Mouse (Mus musculus) neural tube, embryonic 10.5 days (tissue): Measurements from ENCODE around the gene Cfl1.

ENCODE experiments used
- DNase-seq: peaks from one replicate; pipeline ENCODE4 v3.0.0-alpha.2; 2017; ENCODE audit warnings: low spot score; ENCODE audit errors: extremely low spot score

Gene Cfl1

DNA sequence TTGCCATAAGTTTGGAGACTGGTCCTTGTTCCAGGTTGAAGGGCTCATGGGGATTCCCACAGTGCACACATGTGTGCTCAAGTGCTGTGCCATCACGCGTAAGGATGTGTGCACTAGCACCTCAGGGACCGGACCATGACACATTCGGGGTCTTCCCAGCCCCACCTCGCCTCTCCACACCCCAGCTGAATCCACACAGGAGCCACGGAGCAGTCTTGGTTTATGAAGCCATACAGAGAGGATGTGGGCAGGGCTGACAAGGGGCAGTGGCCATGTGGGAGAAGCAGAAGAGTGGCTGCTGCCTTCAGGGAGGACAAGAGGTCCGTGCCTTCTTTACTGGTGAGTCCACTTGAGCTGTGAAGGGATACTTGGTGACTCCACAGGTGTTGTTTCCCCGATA, 25.2 kb upstream of the Cfl1 start:
- no peak for DNase-seq

- DNase-seq = no peak
Measured at GRCm38 (mm10) chr19:5466916-5467500, 23.2 kb upstream of the Cfl1 start.

DNA sequence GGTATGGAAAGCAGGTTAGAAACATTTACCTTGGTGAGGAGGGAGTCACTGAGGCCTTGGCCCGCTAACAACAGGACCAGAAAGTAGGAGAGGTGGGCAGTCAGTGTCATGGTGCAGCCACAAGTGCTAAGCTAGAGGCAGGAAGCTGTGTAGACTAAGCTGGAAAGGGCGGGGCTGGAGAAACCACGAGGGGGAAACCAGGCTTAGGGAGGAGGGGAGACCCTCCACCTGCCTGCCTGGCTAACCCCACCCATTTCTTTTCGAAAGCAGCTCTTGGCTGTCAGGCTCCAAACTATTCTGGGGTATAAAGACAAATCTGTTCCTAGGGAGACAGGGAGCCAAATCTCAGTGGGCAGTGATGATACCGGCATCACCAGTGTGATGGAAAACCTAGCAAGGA, 21.9 kb upstream of the Cfl1 start, which contains the start of gene Ctsw:
Ctsw (minus strand) TSS at position 134 of the 400 bp plus-strand sequence.
- no peak for DNase-seq

DNA sequence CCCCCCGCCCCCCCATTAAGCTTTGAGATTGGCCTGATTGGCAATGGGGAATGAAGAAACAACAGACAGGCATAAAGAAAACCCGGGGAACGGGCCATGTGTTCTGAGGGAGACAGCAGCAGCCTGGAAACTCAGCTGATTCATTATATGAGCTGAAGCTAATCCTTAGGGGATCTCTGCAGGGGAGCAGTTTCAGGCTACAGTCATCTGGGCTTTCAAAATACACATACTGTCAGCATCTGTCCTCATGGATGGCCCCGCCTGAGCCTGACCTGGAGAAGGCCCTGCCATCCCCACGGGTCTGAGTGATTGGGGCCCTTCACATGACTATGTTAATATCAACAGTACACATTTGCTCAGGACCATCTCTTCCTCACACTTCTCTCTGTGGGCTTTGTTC, 18.4 kb upstream of the Cfl1 start:
- no peak for DNase-seq

DNA sequence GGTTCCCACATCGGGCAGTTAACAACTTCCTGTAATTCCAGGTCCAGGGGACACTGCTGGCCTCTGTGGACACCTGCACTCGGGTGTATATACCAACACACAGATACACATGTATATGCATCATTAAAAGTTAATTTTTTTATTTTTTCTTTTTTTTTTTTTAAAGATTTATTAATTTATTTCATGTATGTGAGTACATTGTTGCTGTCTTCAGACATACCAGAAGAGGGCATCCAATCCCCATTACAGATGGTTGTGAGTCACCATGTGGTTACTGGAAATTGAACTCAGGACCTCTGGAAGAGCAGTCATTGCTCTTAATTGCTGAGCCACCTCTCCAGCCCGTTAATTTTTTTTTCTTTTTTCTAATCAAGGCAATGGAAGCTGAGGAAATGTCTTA, 17.4 kb upstream of the Cfl1 start:
- DNase-seq = no peak

GRCm38 (mm10) chr19:5473720-5474119, 16.5 kb upstream of the Cfl1 start, which contains the start of gene Efemp2:
TSS of gene Efemp2 (plus strand) at chr19:5473954.
- peak; percentile 75 for DNase-seq

- DNase-seq = peak; percentile 67
Measured at GRCm38 (mm10) chr19:5474281-5475068, 15.8 kb upstream of the Cfl1 start.

DNA sequence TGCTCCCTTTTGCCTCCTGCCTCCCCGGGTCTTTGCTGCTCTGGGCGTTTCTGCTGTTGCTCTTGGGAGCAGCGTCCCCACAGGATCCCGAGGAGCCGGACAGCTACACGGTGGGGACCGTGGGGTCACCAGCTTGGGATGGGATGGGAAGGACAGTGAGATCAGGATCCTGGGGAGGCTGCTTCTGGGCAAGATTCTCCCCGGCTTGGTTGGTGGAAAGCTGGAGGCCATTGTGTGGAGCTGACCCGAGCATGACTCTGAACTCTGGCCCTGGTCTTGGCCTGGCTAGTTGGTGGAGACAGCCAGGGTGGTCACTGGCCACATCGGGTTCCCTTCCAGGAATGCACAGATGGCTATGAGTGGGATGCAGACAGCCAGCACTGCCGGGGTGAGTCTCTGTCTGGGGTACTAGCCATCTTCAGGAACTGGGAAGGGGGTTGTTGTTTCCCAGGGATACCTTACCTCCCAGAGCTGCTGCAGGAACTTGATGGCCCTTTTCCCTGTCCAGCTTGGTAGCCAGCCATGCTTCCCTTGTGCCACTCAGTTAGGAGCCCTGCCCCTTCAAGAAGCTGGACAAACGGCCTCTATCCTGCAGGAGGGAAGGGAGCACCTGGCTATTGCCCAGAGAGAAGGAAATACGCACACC, 15.1 kb upstream of the Cfl1 start:
- DNase-seq = no peak

- DNase-seq = no peak
Measured at GRCm38 (mm10) chr19:5477004-5477667, 13.1 kb upstream of the Cfl1 start.

DNA sequence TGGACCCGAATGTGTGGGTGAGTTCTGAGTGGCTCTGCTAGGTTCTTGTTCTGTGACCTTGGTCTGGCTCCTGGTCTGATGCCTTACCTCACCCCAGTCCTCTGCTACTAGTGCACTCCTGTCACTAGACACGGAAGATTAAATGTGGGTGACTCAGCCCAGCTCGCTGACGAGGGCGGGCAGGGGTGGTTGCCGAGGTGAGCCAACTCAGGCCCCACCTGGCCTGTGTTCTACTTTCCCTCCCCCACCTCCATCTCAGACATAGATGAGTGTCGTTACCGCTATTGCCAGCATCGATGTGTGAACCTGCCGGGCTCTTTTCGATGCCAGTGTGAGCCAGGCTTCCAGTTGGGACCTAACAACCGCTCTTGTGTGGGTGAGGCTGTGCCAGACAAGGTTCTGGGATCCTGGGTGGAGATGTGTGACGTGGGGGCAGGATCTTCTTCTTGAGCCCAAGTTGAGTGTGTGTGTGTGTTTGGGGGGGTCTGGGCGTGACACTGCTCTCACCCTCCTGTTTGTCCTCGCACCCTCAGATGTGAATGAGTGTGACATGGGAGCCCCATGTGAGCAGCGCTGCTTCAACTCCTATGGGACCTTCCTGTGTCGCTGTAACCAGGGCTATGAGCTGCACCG, 12.5 kb upstream of the Cfl1 start:
- DNase-seq = no peak

GRCm38 (mm10) chr19:5480016-5480415, 10.2 kb upstream of the Cfl1 start:
- DNase-seq = no peak

- DNase-seq = no peak
Measured at GRCm38 (mm10) chr19:5481398-5481797, 8.9 kb upstream of the Cfl1 start.

- no peak for DNase-seq
Measured at GRCm38 (mm10) chr19:5483386-5484359, 6.6 kb upstream of the Cfl1 start.

- DNase-seq = no peak
Measured at GRCm38 (mm10) chr19:5484496-5484895, 5.8 kb upstream of the Cfl1 start.

DNA sequence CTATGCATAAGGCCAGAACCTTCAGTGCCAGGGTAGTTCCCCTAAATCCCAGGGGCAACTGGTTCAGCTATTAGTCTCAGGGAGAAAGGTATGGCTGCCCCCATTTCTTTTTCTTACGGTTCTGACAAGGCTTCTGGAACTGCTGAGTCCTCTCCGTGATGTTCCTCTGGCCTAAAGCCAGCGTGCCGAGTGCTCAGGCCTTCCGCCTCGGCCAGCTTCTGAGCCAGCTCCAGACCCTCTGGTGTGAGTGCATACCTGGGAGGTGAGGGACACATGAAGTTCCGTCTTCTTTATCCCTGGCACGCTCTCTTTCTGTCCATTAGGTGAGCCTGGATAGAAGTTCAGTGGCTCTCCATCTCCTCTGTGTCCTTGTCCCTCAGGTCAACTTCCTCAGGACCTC, 4.9 kb upstream of the Cfl1 start:
- DNase-seq = no peak

GRCm38 (mm10) chr19:5485821-5486220, 4.4 kb upstream of the Cfl1 start:
- no peak for DNase-seq

DNA sequence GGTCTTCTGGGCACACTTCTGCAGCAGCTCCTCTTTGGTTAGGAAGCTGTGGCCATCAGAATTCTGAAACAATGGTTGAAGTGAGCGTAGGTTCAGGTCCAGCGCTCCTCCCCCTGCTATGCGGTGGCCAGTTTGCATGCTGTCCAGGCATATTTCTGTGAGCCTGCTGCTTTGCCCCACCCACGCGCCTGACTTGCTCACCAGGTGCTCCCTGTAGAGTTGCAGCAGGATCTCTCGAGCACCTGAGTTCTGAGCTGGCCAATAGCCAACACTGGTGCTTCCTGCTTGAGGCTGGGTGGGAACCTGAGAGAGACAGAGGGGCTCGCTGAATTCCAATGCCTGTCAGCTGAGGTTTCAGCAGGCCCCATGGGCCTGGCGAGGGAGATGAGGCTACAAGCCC, 4.0 kb upstream of the Cfl1 start:
- no peak for DNase-seq

- DNase-seq = no peak
Measured at GRCm38 (mm10) chr19:5486771-5487170, 3.5 kb upstream of the Cfl1 start.

DNA sequence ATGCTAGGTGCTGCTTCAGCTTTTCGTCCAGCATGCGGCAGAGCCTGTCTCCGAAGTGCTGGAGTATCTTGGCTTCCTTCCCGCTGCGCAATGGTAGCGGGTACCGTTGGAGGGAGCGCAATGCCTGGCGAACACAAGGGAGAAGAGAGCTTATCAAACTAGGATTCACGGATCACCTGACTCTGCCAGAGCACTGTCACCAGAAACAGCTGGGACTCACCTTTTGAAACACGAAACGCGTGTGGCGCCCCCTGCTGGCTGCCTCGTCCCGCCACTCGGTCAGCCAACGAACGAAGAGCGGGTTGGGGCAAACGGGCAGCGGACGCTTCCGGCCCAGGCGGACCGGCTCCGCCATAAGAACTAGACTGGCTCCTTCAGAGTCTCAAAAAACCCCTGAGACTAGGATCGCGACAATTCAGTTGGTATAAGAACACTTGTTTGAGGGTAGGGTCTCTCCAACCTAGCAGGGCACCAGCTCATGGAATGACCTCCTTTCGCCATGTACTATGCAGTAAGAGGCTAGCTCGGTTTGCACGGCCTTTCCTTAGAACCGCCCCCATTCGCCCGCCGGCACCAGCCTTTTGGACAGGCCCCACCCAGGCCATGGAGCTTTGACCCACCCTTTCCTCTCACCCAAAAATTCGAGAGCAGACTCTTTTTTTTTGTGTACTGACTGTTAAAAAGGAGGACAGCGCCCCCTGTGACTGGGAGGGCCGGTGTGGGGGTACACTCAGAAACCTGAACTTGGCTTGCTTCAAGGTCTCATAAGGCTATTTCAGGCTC, 2.3 kb upstream of the Cfl1 start, which contains the start of gene Mus81:
Mus81 (minus strand) TSS at position 635 of the 783 bp plus-strand sequence.
- DNase-seq = peak; percentile 96
